Mouse (Mus musculus) hindbrain, embryonic 10.5 days (tissue): ENCODE results near the gene Rcan2. TPM values are rescaled to one million over a fixed set of nuclear protein-coding genes. Genes with fewer than 3 reads are reported as not detected.

Experiments
- DNase-seq: peaks from one replicate; pipeline ENCODE4 v3.0.0-alpha.2; 2017; ENCODE audit warnings: low spot score
- H3K27ac ChIP-seq: fragments of 300-500 bp; sonication (generic); 2 replicates; pipeline ENCODE4 v1.5.1; 2016; ENCODE audit warnings: mild to moderate bottlenecking, moderate library complexity
- H3K27me3 ChIP-seq: fragments of 300-500 bp; sonication (generic); 2 replicates; pipeline ENCODE4 v1.6.1; 2016; ENCODE audit warnings: mild to moderate bottlenecking; ENCODE audit not compliant: poor library complexity, insufficient read depth, severe bottlenecking
- H3K36me3 ChIP-seq: fragments of 300-500 bp; sonication (generic); 2 replicates; pipeline ENCODE4 v1.6.1; 2016; ENCODE audit warnings: mild to moderate bottlenecking, moderate library complexity
- H3K4me1 ChIP-seq: fragments of 300-500 bp; sonication (generic); replicated peaks from 2 replicates; pipeline ENCODE4 v1.6.1; 2016; ENCODE audit warnings: mild to moderate bottlenecking
- H3K4me3 ChIP-seq: fragments of 300-500 bp; sonication (generic); 2 replicates; pipeline ENCODE4 v1.5.1; 2016; ENCODE audit warnings: mild to moderate bottlenecking, moderate library complexity
- H3K9me3 ChIP-seq: fragments of 300-500 bp; sonication (generic); 2 replicates; pipeline ENCODE4 v1.6.1; 2016; ENCODE audit warnings: mild to moderate bottlenecking, moderate library complexity
- WGBS: fragments of 180-500 bp; shearing (Covaris S2); methylation state at CpG from one replicate; pipeline ENCODE4 v1.1.7; 2016; 5-methylcytosine and 5-hydroxymethylcytosine counted together
- polyA plus RNA-seq: library from polyadenylated mRNA; unstranded; fragments of >200 nt; fragmentation: Nextera tagmentation; extraction: Ambion mirVana; gene quantifications from 2 replicates; pipeline ENCODE4 v1.2.1, GENCODE M21; 2016

Gene Rcan2
- polyA plus RNA-seq, 1 experiment from 2014 or later = 23.0 TPM

DNA sequence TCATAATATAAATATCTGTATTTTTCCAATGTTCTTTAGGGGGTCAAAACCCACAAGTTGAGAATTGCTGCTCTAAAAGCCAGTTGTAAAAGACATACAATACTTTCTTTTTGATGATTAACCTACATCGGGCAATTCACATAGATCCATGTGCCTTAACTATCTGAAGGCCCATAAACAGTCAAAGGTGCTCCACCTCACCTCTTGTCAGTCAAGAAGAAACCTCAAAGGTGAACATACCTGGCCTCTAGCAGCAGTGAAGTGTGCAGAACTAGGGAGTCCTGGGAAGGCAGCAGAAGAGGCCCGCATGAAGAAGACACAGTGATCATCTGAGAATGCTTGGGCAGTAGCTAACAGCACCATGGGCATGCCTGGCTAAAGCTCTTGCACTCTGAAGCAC, 239.3 kb downstream of the Rcan2 start:
- no peaks in the 10 kb centered on the region for H3K27me3 ChIP-seq
- WGBS = 90% methylated on average over 2 of the region's 2 CpGs
- H3K27ac ChIP-seq = no peak overlapping the region
- no peaks in the 10 kb centered on the region for H3K9me3 ChIP-seq
- H3K36me3 ChIP-seq = no peaks in the 10 kb centered on the region
- no peak overlapping the region for H3K4me3 ChIP-seq
- no peaks in the 10 kb centered on the region for H3K4me1 ChIP-seq
- no peak for DNase-seq

DNA sequence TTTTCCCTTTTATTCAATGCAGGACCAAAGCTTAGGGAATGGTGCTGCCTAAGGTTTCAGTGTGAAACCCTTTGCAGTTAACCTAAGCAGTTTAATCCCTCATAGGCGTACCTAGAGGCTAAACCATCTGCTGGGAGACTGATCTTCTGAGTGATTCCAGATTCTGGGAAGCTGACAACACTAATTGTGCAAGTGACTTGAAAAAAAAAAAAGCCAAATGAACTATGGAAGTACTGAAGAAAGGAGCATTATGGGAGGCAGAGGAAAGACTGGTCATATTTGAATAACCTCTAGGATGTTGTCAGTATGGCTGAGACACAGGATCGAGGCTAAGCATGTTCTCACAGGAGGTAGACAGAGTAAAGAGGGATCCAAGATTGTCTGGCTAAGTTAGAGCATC, 241.2 kb downstream of the Rcan2 start:
- WGBS = 91% methylated on average over 2 of the region's 2 CpGs
- no peaks in the 10 kb centered on the region for H3K36me3 ChIP-seq

DNA sequence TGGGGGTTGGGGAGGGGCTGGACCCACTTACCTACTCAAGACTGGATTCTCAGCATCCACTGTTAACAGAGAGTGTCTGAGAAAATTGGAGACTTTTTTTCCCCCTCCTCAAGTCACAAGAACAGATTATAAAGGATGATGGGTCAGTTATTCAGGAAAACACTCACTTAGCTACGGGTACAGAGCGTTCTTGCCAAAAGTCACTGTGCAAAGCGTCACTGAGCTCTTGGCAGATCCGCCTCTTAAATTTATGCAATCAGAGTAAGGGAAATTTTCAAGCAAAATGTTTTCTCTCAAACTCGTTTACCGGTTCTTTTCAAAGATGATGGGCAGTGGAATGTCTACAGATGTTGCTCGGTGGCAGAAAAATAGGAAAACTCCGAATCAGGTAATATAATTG, 241.7 kb downstream of the Rcan2 start:
- H3K27me3 ChIP-seq = no peaks in the 10 kb centered on the region
- H3K36me3 ChIP-seq = no peaks in the 10 kb centered on the region
- H3K27ac ChIP-seq = no peak overlapping the region
- no peaks in the 10 kb centered on the region for H3K9me3 ChIP-seq
- DNase-seq = no peak
- H3K4me3 ChIP-seq = no peak overlapping the region
- no peaks in the 10 kb centered on the region for H3K4me1 ChIP-seq
- WGBS = 92% methylated on average over 8 of the region's 8 CpGs

More for the DNA sequence above, 241.2 kb downstream of the Rcan2 start:
- DNase-seq = no peak
- H3K27ac ChIP-seq = no peak overlapping the region
- no peaks in the 10 kb centered on the region for H3K27me3 ChIP-seq
- H3K9me3 ChIP-seq = no peaks in the 10 kb centered on the region
- no peak overlapping the region for H3K4me3 ChIP-seq
- H3K4me1 ChIP-seq = no peaks in the 10 kb centered on the region

DNA sequence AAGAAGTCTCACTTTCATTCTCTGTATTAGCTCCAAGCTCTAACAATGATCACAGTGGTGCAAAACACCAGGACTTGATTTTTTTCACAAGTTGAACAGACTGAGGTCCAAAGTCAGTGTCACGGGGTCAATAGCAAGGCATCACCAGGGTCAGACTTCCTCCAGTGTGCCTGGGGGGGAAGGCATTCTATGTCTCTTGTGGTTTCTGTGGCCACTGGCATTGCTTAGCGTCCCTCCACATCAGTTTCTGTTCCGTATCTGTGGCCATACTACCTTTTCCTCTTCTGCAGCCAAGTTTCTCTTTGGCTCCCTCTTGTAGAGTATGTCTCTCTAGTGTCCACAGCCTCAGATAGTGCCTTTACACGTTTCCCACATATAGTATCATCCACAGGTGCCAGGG, 252.3 kb downstream of the Rcan2 start:
- Histone ChIP-seq H3K9me3 (no peaks in the 10 kb centered on the region), H3K36me3 (no peaks in the 10 kb centered on the region), H3K27me3 (no peaks in the 10 kb centered on the region), H3K4me3 (no peak overlapping the region), H3K27ac (no peak overlapping the region), H3K4me1 (no peaks in the 10 kb centered on the region)
- no peak for DNase-seq
- 77% methylated on average over 4 of the region's 4 CpGs for WGBS

DNA sequence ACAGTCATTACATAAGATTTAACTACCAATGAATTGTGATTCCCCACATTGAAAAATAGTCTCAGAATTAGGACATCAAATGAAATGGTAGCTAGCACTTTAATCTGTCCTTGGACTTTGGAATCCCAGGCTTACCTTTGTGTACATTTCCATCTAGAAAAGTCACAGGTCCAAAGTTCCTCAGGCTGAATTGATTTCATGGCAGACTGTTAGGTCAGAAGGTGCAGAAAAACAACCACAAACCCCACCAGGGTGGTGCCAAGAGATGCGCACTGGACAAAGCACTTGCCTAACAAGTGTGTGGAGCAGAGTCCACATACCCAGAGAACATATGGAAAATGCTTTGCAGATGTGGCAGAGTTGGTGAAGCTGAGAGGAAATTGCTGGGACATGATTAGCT, 256.0 kb downstream of the Rcan2 start:
- Histone ChIP-seq H3K27me3 (no peaks in the 10 kb centered on the region), H3K4me1 (no peaks in the 10 kb centered on the region), H3K4me3 (no peak overlapping the region), H3K27ac (no peak overlapping the region), H3K9me3 (no peaks in the 10 kb centered on the region), H3K36me3 (no peaks in the 10 kb centered on the region)
- no peak for DNase-seq
- WGBS = 91% methylated on average over 1 of the region's 1 CpGs

DNA sequence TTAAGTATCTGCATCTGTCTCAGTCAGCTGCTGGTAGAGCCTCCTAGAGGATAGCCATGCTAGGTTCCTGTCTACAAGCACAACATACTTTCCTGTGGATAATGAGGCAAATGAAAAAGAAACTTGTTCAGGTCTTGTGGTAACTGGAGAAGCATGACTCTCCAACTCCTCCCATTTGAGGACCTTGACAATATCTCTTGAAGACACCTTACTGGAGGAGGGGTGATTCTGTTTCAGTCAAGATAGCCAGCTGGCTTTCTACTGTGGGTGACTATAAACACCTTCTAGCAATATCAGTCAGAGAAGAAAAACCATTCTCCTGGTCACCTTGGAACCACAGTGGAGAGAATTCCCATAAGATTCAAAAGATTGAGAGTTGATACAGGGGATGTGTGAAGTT, 257.0 kb downstream of the Rcan2 start:
- DNase-seq = no peak
- no peaks in the 10 kb centered on the region for H3K36me3 ChIP-seq
- no peak overlapping the region for H3K4me3 ChIP-seq
- no peaks in the 10 kb centered on the region for H3K27me3 ChIP-seq
- no peaks in the 10 kb centered on the region for H3K4me1 ChIP-seq
- no peaks in the 10 kb centered on the region for H3K9me3 ChIP-seq
- H3K27ac ChIP-seq = no peak overlapping the region

DNA sequence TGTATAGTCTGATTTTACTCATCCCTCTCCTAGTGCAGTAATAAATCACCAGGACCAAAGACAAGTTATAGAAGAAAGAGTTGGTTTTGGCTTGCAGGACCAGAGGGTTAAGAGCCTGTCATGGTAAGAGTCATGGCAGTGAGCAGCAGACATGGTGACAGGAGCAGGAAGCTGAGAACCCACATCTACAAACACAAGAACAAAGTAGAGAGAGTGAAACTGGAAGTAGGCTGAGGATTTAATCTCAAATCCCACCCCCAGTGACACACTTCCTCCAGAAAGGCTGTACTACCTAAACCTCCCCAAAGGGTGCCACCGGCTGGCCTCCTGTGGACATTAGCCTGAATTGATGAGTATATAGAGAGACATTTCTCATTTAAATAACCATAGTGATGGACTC, 259.6 kb downstream of the Rcan2 start:
- no peaks in the 10 kb centered on the region for H3K36me3 ChIP-seq
- DNase-seq = no peak
- H3K4me1 ChIP-seq = no peaks in the 10 kb centered on the region
- H3K4me3 ChIP-seq = no peak overlapping the region
- H3K27me3 ChIP-seq = no peaks in the 10 kb centered on the region
- no peak overlapping the region for H3K27ac ChIP-seq
- no peaks in the 10 kb centered on the region for H3K9me3 ChIP-seq
- 85% methylated on average over 1 of the region's 1 CpGs for WGBS

DNA sequence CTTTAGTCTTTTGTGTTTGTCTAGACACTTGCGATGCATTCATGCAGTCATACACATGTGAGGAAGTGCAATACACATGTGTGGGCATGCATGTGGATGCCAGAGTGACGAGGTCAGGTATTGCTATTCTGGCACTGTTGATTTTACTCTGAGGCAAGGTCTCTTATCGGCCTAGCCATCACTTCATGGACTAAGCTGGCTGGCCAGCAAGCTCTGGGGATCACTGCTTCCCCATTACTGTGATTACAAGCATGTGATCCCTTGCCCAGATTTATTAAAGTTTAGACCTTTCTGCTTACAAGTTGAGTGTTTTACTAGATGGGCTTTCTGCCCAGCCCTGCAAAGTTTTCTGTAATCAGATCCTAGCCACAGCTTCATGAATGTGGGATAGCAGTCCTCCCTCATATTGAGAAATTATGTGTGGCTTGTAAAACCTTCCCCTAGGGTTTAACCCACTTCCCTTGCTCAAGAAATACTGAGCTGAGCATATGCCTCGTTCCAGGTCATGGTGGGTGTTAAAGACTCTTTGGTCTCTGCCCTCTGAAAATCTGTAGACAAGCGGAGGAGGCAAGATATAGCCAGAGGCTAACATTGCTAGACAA, 260.2 kb downstream of the Rcan2 start:
- WGBS = 83% methylated on average over 5 of the region's 5 CpGs
- no peaks in the 10 kb centered on the region for H3K9me3 ChIP-seq
- H3K36me3 ChIP-seq = no peaks in the 10 kb centered on the region
- H3K4me3 ChIP-seq = no peak overlapping the region
- no peak overlapping the region for H3K27ac ChIP-seq
- DNase-seq = no peak
- no peaks in the 10 kb centered on the region for H3K27me3 ChIP-seq
- H3K4me1 ChIP-seq = no peaks in the 10 kb centered on the region

DNA sequence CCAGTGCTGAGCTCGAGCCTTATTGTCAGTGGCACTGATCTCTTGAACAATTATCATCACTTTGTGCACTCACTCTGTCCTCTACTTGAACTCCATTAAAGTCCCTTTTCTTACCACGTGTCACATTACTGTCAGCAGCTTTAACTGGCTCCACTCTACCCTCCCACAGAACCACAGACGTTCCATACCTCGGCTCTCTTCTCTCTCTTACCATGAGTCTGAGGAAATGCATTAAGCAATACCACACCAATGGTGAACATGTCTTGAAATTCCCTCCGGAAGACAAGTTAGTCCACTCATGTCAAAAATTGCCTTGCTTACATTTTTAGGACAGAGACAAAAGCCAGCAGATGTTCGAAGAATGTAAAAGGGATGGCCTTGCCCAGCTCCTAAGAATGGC, 267.7 kb downstream of the Rcan2 start:
- Histone ChIP-seq H3K4me1 (no peaks in the 10 kb centered on the region), H3K27me3 (no peaks in the 10 kb centered on the region), H3K27ac (no peak overlapping the region), H3K4me3 (no peak overlapping the region), H3K9me3 (no peaks in the 10 kb centered on the region), H3K36me3 (no peaks in the 10 kb centered on the region)
- 77% methylated on average over 6 of the region's 6 CpGs for WGBS
- DNase-seq = no peak

DNA sequence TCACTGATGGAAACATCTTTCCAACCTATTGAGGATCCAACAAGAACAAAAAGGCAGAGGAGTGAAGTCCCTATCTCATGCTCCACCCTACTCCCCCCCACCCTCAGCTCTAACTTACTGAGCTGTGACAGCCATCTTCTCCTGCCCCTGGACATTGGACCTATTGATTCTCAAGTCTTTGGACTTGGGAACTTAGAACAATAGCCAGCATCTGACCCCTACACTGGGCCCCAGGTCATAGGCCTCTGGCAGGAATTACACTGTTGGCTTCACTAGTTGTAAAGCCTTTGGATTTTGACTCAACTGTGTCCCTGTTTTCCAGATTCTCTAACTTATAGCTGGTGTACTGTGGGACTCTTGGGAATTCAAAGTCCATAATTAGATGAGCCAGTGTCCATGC, 270.5 kb downstream of the Rcan2 start:
- DNase-seq = no peak
- H3K4me1 ChIP-seq = no peaks in the 10 kb centered on the region
- no peaks in the 10 kb centered on the region for H3K9me3 ChIP-seq
- no peaks in the 10 kb centered on the region for H3K27me3 ChIP-seq
- H3K27ac ChIP-seq = no peak overlapping the region
- H3K4me3 ChIP-seq = no peak overlapping the region
- H3K36me3 ChIP-seq = no peaks in the 10 kb centered on the region

DNA sequence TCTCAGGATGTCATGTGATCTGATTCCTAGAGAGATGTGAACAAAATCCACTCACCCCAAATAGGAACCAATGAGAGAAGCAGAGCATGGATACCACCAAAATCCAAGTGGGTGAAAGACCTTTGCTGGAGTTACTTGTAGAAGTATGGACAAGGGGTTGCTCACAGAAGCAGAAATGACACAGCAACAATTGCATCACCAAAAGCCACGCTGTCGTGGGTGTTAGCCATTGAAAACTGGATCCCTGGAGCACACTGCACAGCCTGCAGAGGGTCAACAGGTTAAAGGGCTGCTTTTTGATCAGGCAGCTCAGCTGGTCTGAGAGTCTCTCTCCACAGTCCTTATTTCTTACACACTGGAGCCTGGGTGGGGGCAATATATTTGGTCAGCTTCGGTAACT, 274.4 kb downstream of the Rcan2 start:
- Histone ChIP-seq H3K4me1 (peaks cover 9% of the 10 kb centered on the region), H3K27ac (no peak overlapping the region), H3K27me3 (peaks cover 9% of the 10 kb centered on the region; the same call in 1 of the 2 replicates), H3K36me3 (no peaks in the 10 kb centered on the region), H3K9me3 (no peaks in the 10 kb centered on the region), H3K4me3 (no peak overlapping the region)
- no peak for DNase-seq
- WGBS = 73% methylated on average over 3 of the region's 3 CpGs

DNA sequence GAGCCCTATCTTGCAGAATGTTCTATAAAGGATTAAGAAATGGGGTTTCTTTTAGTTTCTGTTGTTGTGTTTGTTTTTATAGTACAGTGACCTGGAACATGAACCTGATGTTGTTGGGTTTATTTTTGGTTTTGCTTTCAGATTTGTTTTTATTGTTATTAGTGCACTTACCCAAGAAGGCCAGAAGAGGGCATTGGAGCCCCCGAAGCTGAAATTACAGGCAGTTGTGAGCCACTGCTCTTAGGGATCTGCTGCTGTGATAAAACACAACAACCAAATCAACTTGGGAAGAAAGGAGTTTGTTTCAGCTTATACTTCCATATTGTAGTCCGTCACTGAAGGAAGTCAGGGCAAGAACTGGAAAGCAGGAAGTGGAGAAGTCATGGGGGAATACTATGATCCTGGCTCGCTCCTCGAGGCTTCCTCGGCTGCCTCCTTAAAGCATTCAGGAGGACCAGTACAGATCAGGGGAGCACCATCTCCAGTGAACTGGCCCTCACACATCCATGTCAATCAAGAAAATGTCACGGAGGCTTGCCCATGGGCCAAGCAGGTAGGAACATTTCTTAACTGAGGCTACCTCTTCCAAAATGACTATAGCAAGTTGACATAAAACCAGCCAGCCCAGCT, 275.0 kb downstream of the Rcan2 start:
- 63% methylated on average over 6 of the region's 6 CpGs for WGBS
- no peak for DNase-seq

DNA sequence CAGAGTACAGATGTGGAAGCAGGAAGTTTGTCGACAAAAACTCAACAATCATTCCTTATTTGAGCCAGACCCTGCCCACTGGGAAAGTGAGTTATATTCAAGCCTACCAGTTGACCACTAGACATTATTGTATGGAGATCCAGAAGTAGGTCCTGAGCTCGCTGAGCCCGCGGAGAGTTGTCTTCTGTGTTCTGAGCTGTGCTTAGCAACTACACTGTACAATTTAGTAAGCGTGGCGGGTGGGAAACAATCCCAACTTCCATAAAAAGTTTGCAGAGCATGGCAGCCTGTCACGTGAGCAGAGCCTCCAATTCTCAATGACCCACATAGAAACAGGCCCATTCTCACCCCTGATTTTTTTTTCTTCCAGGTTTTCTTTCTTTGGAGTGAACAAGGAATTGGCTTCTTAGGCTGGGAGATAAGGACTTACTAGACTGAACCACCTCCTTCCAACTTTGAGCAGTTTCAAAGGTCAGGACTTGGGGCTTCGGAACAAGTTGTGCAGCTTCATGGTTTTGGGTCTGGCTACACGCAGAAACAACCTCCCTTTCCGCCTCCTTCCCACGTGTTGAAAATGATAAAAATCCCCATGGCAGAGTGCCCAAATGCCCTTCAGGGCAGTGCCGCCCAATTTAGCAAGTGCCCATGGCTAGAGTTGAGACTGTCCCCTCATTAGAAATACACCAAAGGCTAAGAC, 276.1 kb downstream of the Rcan2 start:
- peaks cover 9% of the 10 kb centered on the region; the same call in 1 of the 2 replicates for H3K27me3 ChIP-seq
- peaks cover 9% of the 10 kb centered on the region for H3K4me1 ChIP-seq
- H3K27ac ChIP-seq = no peak overlapping the region
- peaks cover 10% of the 10 kb centered on the region; the same call in 1 of the 2 replicates for H3K36me3 ChIP-seq
- DNase-seq = no peak
- H3K4me3 ChIP-seq = no peak overlapping the region
- WGBS = 85% methylated on average over 12 of the region's 12 CpGs
- no peaks in the 10 kb centered on the region for H3K9me3 ChIP-seq

More for the DNA sequence above, 275.0 kb downstream of the Rcan2 start:
- no peak overlapping the region for H3K4me3 ChIP-seq
- peaks cover 4% of the 10 kb centered on the region; the same call in 1 of the 2 replicates for H3K36me3 ChIP-seq
- H3K27me3 ChIP-seq = peaks cover 9% of the 10 kb centered on the region; the same call in 1 of the 2 replicates
- H3K9me3 ChIP-seq = no peaks in the 10 kb centered on the region
- no peak overlapping the region for H3K27ac ChIP-seq
- peaks cover 9% of the 10 kb centered on the region for H3K4me1 ChIP-seq
